Mouse (Mus musculus): ENCODE data around the gene Iars2. TPM values are rescaled to one million over a fixed set of nuclear protein-coding genes. Genes with fewer than 3 reads are reported as not detected.
A peak's percentile ranks its signal among the peaks of the same experiment; 100 is the strongest.

The Iars2 gene
- total RNA-seq, 2 experiments from 2014 or later: 17.3 TPM

DNA sequence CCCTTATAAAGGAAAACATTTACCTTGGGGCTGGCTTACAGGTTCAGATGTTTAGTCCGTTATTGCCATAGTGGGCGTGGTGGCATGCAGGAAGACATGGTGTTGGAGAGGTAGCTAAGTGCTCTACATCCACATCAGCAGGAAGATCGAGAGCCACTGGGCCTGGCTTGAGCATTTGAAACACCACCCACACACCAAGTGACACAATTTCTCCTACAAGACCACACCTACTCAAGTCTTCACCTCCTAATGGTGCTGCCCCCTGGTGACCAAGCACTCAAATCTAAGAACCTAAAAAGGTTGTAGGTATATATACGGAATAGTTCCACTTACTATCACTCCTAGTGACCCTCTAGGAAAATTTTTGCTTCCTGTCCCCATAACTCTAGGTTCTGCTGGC is 92.7 kb downstream of the Iars2 start:
- ATAC-seq (replicated peaks; ENCODE audit: low FRiP score, poor library complexity, severe bottlenecking): peak; percentile 66; the same call in 1 of the 2 replicates

DNA sequence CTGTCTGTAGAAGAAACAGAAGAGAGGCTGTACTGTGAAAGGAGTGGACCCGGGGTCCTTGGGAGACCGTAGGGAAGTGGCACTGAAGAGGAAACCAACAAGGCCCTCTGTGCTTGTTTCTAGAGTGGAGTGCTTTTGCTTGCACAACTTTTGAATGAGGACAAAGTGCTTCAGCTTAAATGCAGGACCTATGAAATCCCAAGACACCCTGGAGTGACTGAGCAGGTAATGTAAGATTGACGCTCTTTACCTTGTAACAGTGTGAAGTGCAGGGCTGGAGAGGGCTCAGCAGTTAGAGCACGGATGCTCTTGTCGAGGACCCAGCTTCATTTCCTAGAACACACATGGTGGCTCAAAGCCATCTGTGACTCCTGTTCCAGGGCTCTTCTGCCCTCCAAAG is 93.4 kb downstream of the Iars2 start:
- ATAC-seq (replicated peaks; ENCODE audit: low FRiP score, poor library complexity, severe bottlenecking): no peak

Other genes starting within 250 kb of the Iars2 start
- gene Rab3gap2, start 125.3 kb downstream of the Iars2 start, total RNA-seq (2015; ENCODE audit: low replicate concordance): 12.7 and 21.3 TPM in 2 replicates
- gene Rab3gap2, start 125.3 kb downstream of the Iars2 start, total RNA-seq (2017; ENCODE audit: low replicate concordance): 14.4 and 14.7 TPM in 2 replicates
- gene Bpnt1, start 2.8 kb upstream of the Iars2 start, total RNA-seq (2015; ENCODE audit: low replicate concordance): 1.5 and 3.3 TPM in 2 replicates
- 1.7 and 2.5 TPM in 2 replicates for gene Bpnt1, start 2.8 kb upstream of the Iars2 start, total RNA-seq (2017; ENCODE audit: low replicate concordance)
- gene Eprs, start 33.6 kb upstream of the Iars2 start, total RNA-seq (2015; ENCODE audit: low replicate concordance): 18.6 and 34.2 TPM in 2 replicates
- gene Eprs, start 33.6 kb upstream of the Iars2 start, total RNA-seq (2017; ENCODE audit: low replicate concordance): 36.1 and 40.1 TPM in 2 replicates
- 4.0 TPM in 2 replicates for gene Slc30a10, start 125.5 kb upstream of the Iars2 start, total RNA-seq (2015; ENCODE audit: low replicate concordance)
- 3.8 and 4.7 TPM in 2 replicates for gene Slc30a10, start 125.5 kb upstream of the Iars2 start, total RNA-seq (2017; ENCODE audit: low replicate concordance)

Measured in erythroblast, adult 5-6 weeks (primary cell).